Mouse (Mus musculus) megakaryocyte-erythroid progenitor cell, adult 5 weeks (primary cell): ENCODE results near the gene Nuak2. TPM values are rescaled to one million over a fixed set of nuclear protein-coding genes. Genes with fewer than 3 reads are reported as not detected.

Experiments used
- polyA plus RNA-seq: library from polyadenylated mRNA; stranded (reverse); fragments of >175 nt; gene quantifications from 2 replicates; pipeline ENCODE4 v1.2.3, GENCODE M21; 2012

The Nuak2 gene
- 25.6 and 28.1 TPM in 2 replicates for polyA plus RNA-seq

GRCm38 (mm10) chr1:132315889-132316624, at the start of gene Nuak2:
TSS of gene Nuak2 (plus strand) at chr1:132316126.

GRCm38 (mm10) chr1:132298425-132298800, 17.5 kb upstream of the Nuak2 start, which contains the start of gene Klhdc8a:
TSS of gene Klhdc8a (plus strand) at chr1:132298626.

Other genes with a start within 250 kb of the Nuak2 start
- gene Mfsd4a, start 248.1 kb upstream of the Nuak2 start, polyA plus RNA-seq, result 0.19 and 0.30 TPM in 2 replicates
- 13.6 and 16.5 TPM in 2 replicates for gene Cdk18, start 176.4 kb upstream of the Nuak2 start, polyA plus RNA-seq
- gene Lemd1, start 124.7 kb upstream of the Nuak2 start, polyA plus RNA-seq, result not detected in 2 replicates
- not detected in 2 replicates for gene AC124108.1, start 124.7 kb upstream of the Nuak2 start, polyA plus RNA-seq
- gene Gm10188, start 86.4 kb upstream of the Nuak2 start, polyA plus RNA-seq, result not detected in 2 replicates
- gene Klhdc8a, start 17.5 kb upstream of the Nuak2 start, polyA plus RNA-seq, result 0.03 TPM in 2 replicates
- gene Tmcc2, start 75.2 kb downstream of the Nuak2 start, polyA plus RNA-seq, result 15.7 and 18.3 TPM in 2 replicates
- gene Dstyk, start 101.4 kb downstream of the Nuak2 start, polyA plus RNA-seq, result 2.4 and 3.0 TPM in 2 replicates
- 3.2 and 4.1 TPM in 2 replicates for gene Rbbp5, start 161.2 kb downstream of the Nuak2 start, polyA plus RNA-seq
- gene Tmem81, start 190.1 kb downstream of the Nuak2 start, polyA plus RNA-seq, result 0.18 and 0.74 TPM in 2 replicates
- not detected in 2 replicates for gene Cntn2, start 227.1 kb downstream of the Nuak2 start, polyA plus RNA-seq